Mouse (Mus musculus) CD4-positive helper T cell, adult 2 months (primary cell): Measurements from ENCODE around the gene Trem2.
"Not testable (repeated sequence)": the region's sequence is repeated elsewhere in the genome, so short reads cannot be mapped to it uniquely, and the experiment has no call there.

Source experiments
- DNase-seq: peaks from one replicate; pipeline ENCODE4 v3.0.0-alpha.2; 2012; ENCODE audit warnings: low read depth, missing footprints, low spot score

Trem2 gene

GRCm38 (mm10) chr17:48350681-48351193 lies 4.5 kb downstream of the Trem2 start:
- no peak for DNase-seq

DNA sequence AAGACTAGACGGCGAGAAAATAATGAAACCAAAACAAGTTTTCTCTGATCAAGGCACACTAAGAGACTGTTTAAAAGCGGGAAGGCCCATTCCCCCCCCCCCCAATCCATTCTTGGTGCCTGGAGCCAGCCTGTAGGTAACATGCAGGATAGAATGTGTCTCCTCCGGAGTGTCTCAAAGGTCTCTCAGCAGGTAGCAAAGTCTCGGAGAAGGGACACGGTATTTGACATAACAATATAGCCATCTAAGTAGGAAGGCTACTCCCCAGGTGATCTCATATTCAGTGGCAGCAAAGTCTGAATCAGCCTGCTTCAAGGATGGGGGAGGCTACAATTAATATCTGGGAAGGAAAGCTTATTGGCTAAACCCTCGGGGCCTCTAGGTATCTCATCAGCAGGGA lies 6.8 kb downstream of the Trem2 start:
- not testable (repeated sequence) for DNase-seq

DNA sequence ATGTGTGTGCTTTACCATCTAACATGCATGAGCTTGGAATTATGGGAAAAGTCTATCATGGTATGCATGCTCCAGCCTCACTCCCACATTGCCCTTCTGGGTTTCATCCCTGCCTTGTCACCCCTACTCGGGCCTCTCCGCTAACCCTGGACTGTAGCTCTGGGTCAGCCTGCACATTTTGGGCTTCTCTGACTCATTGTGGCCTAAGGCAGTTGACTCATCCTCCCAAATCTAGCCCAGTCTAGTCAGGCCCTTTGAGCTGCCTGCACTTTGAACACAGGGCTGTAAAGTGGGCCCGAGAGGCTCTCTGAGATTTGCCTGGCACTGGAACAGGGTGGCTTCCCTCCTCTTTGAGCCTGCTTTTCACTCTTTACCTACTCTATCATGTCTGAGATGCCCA lies 9.6 kb downstream of the Trem2 start:
- no peak for DNase-seq

GRCm38 (mm10) chr17:48357892-48358291 lies 11.7 kb downstream of the Trem2 start:
- DNase-seq, result no peak

- no peak for DNase-seq
These were observed 13.4 kb downstream of the Trem2 start, which contains the start of gene Treml1 for GRCm38 (mm10) chr17:48359616-48360015. Gene Treml1, plus strand, starts transcription at chr17:48359916.

DNA sequence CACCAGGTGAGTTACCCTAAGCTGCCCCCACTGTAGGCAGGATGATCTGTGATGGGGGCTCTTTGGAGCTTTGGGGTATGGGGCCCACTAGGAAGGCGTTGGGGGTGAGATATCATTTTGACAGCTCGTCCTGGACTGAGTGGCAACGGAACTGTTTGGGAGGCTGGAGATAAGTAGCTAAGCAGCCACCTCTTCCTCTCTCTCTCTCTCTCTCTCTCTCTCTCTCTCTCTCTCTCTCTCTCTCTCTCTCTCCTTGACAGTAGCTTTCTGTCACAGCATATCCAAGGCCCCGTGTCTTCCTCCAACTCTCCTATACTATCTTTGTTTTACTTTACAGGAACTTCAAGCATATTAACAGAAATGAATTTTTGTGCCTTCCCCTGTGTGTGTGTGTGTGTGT lies 14.3 kb downstream of the Trem2 start:
- DNase-seq, result no peak

- DNase-seq, result no peak
These were observed 16.1 kb downstream of the Trem2 start for GRCm38 (mm10) chr17:48362346-48362745.

- no peak for DNase-seq
These were observed 16.8 kb downstream of the Trem2 start for GRCm38 (mm10) chr17:48362966-48363365.

DNA sequence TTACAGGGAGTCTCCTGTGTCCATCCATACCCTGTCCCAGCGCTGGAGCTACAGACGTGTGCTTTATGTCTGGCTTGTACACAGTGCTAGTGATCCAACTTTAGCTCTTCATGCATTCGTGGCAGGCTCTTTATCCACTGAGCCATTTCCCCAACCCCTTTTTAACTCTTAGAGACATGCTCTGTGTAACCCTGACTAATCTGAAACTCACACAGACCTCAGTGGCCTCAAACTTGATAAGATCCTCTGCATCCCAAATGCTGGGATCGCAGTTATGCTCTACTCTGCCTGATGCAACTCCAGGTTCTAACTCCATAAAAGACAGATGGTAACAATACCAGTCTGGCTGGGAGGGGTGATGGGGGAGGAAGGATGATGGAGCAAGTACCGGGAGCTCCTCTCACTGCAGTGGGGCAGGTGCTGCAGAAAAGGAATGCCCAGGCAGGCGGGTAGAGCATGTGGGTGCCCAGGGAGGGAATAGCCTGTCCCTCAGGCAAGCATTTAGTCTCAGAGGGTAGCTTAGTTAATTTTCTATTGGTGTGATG lies 17.3 kb downstream of the Trem2 start:
- DNase-seq, result no peak

GRCm38 (mm10) chr17:48365511-48366155 lies 19.4 kb downstream of the Trem2 start:
- DNase-seq, result no peak

- DNase-seq, result no peak
These were observed 20.6 kb downstream of the Trem2 start for GRCm38 (mm10) chr17:48366806-48367205.

- DNase-seq, result no peak
These were observed 25.4 kb downstream of the Trem2 start for GRCm38 (mm10) chr17:48371621-48372020.

DNA sequence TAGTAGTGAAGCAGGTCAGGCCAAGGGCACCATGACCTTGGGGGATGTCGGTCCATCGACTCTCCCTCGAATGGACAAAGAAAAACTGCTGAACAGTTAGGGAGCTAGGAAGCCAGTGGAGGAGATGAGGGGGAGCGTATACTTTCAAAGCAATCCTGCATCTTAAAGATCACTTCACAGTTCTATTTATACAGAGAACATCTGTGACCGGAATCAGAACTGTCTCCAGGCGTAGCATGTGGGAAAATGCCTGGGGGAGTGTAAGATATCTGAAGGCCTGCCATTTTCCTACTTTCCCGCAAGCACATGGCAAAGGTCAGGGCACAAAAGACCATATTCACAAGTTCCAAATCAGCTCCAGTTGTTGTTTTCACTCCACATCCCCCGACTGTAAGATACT lies 26.8 kb downstream of the Trem2 start:
- DNase-seq, result no peak

DNA sequence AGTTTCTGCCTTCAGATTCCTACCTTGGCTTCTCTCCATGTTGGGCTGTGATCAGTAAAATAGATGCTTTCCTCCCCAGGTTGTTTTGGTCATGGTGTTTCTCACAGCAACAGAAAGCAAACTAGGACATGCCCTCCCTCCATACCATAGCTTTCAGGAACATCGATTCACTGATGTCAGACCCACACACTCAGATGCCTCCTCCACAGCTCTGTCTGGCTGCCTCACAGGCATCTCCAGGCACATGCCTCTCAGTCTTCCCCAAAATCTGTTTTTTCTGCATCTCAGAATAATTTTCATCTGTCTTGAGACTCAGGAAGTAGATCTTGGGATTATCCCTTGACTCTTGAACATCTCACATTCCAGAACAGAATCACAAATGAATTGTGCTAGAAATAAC lies 29.9 kb downstream of the Trem2 start:
- DNase-seq, result no peak

GRCm38 (mm10) chr17:48379050-48379449 lies 32.8 kb downstream of the Trem2 start:
- no peak for DNase-seq

DNA sequence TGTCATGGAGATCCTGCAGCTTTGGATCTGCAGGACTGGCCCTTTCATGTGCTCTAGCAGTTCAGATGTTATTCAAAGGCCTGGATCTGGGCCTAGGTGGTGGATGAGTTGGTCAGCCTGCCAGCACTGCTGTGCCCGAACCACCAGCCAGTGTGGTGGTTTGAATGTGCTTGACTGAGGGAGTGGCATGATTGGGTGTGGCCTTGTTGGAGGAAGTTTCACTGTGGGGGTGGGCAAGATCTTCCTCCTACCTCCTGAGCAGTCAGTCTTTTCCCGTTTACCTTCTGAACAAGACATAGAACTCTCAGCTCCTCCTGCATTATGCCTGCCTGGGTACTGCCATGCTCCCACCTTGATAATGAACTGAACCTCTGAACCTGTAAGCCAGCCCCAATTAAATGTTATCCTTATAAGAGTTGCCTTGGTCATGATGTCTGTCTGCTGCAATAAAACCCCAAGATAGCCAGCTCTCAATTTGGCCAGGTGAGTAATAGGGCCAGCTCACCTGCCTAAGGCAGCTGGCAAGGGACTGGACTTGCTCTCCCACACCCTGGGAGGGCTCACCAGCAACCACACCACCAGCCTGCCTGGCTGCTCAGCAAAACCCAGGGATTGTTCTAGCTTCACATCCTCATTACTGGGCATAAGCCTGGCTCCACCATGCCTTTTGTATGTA lies 39.7 kb downstream of the Trem2 start:
- no peak for DNase-seq

DNA sequence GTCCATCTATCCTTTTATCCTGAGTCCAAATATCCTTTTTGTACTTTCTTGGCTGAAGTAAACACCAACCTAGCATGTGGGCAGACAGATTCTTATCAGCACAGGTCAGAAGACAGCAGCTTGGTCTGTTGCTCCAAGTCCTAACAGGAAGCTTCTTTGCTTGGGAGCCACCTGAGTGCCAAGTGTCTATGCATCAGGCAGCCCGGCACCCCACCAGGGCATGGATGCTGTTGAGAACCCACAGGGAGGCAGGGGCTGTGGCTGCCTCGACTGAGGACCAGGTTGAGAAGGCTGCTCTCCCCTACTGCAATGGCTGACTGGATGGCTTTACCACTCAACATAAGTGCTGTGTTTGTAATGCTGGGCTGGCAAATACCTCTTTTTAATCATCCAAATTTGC lies 42.5 kb downstream of the Trem2 start:
- no peak for DNase-seq

DNA sequence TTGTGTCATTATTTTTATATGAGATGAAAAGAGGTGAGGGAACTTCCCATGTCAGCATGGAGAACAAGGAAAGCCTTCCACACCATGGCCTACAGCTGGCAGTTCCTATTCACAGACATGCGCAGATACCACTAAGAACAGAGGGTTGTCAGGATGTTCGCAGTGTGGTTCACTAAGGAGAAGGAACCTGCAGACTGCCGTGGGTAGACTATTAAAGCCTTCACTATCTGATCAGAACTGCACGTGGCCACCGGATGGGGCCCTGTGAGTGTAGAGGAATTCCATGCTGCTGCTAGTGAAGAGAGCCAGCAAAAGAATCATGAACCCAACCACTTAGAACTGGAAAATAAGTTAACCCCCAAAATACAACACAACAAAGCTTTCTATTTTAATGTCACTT lies 43.2 kb downstream of the Trem2 start:
- DNase-seq, result no peak

DNA sequence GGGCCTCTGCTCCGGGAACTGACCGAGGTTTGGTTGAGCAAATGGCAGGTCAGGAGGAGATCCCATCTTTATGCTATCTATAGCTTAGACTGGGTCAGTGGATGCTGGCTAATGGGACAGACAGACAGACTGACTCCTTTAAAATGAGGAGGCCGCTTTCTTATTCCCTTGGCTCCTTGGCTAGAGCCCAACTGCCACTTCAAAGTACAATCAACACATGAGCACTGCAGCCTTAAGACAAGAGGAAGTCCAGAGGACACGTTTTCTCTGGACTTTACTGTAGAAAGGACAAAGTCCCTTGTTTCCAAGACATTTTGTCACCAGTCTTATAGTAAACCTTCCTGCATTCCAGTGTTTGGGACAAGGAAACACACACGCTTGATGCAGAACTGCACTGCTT lies 45.2 kb downstream of the Trem2 start:
- no peak for DNase-seq

GRCm38 (mm10) chr17:48392616-48393015 lies 46.4 kb downstream of the Trem2 start:
- no peak for DNase-seq

GRCm38 (mm10) chr17:48401710-48402109 lies 55.5 kb downstream of the Trem2 start:
- no peak for DNase-seq

GRCm38 (mm10) chr17:48402751-48403150 lies 56.5 kb downstream of the Trem2 start:
- DNase-seq, result no peak
